Mouse (Mus musculus) layer of hippocampus, adult 9-11 months (tissue): ENCODE results near the gene 2310002L09Rik.
"Not testable (repeated sequence)": the region's sequence is repeated elsewhere in the genome, so short reads cannot be mapped to it uniquely, and the experiment has no call there.

Experiments
- DNase-seq: peaks from one replicate; pipeline ENCODE4 v3.0.0; 2022

2310002L09Rik gene

GRCm38 (mm10) chr4:73950375-73950896 is at the start of gene 2310002L09Rik:
2310002L09Rik (minus strand) TSS chr4:73950846.
- DNase-seq = no peak

- DNase-seq = no peak
These were observed 29.8 kb upstream of the 2310002L09Rik start for GRCm38 (mm10) chr4:73980454-73980853.

- not testable (repeated sequence) for DNase-seq
These were observed 30.0 kb downstream of the 2310002L09Rik start, which contains the start of gene Gm11756 for GRCm38 (mm10) chr4:73920660-73921059. Gm11756 (minus strand) TSS chr4:73920760.

- not testable (repeated sequence) for DNase-seq
These were observed 44.8 kb downstream of the 2310002L09Rik start, which contains the start of gene Gm13871 for GRCm38 (mm10) chr4:73905853-73906252. Gm13871 (minus strand) TSS chr4:73905953.

GRCm38 (mm10) chr4:73891012-73891411 is 59.6 kb downstream of the 2310002L09Rik start, which contains the start of gene Gm11757:
Gm11757 (minus strand) TSS chr4:73891112.
- DNase-seq = not testable (repeated sequence)
